Mouse (Mus musculus) liver, embryonic 11.5 days (tissue): ENCODE data around the gene Spi1. TPM values are rescaled to one million over a fixed set of nuclear protein-coding genes. Genes with fewer than 3 reads are reported as not detected.

ENCODE experiments used
- ATAC-seq: fragments of 200-750 bp; cut with Nextera tagmentation; replicated peaks from 2 replicates; pipeline ENCODE4 v1.8.0; 2017; ENCODE audit warnings: moderate number of reproducible peaks, mild to moderate bottlenecking, moderate TSS enrichment, moderate library complexity; ENCODE audit not compliant: low FRiP score
- DNase-seq: peaks from one replicate; pipeline ENCODE4 v3.0.0-alpha.2; 2017; ENCODE audit warnings: low spot score
- H3K27ac ChIP-seq: fragments of 300-500 bp; sonication (generic); 2 replicates; pipeline ENCODE4 v1.5.1; 2014; ENCODE audit warnings: mild to moderate bottlenecking, low read depth, low read length, control low read depth
- H3K27me3 ChIP-seq: fragments of 300-500 bp; sonication (generic); replicated peaks from 2 replicates; pipeline ENCODE4 v1.6.1; 2014; ENCODE audit warnings: low read length, mixed read lengths; ENCODE audit not compliant: control insufficient read depth, insufficient read depth
- H3K36me3 ChIP-seq: fragments of 300-500 bp; sonication (generic); 2 replicates; pipeline ENCODE4 v1.6.1; 2014; ENCODE audit warnings: mild to moderate bottlenecking, low read length, moderate library complexity, mixed read lengths; ENCODE audit not compliant: control insufficient read depth, insufficient read depth
- H3K4me1 ChIP-seq: fragments of 300-500 bp; sonication (generic); replicated peaks from 2 replicates; pipeline ENCODE4 v1.6.1; 2014; ENCODE audit warnings: low read length, mixed read lengths; ENCODE audit not compliant: control insufficient read depth, insufficient read depth
- H3K4me2 ChIP-seq: fragments of 300-500 bp; sonication (generic); 2 replicates; pipeline ENCODE4 v1.6.1; 2014; ENCODE audit warnings: mild to moderate bottlenecking, control low read depth, moderate library complexity
- H3K4me3 ChIP-seq: fragments of 300-500 bp; sonication (generic); 2 replicates; pipeline ENCODE4 v1.5.1; 2014; ENCODE audit warnings: low read depth, low read length, control low read depth
- H3K9ac ChIP-seq: fragments of 300-500 bp; sonication (generic); 2 replicates; pipeline ENCODE4 v1.6.1; 2014; ENCODE audit warnings: low read depth, low read length, control low read depth
- H3K9me3 ChIP-seq: fragments of 300-500 bp; sonication (generic); 2 replicates; pipeline ENCODE4 v1.6.1; 2016; ENCODE audit warnings: low read length, inconsistent platforms, mixed read lengths; ENCODE audit not compliant: control insufficient read depth
- WGBS: fragments of 180-500 bp; shearing (Covaris S2); extraction: QIAGEN DNeasy Blood & Tissue Kit; methylation state at CpG from one replicate; pipeline ENCODE4 v1.1.7; 2014; 5-methylcytosine and 5-hydroxymethylcytosine counted together
- polyA plus RNA-seq: library from polyadenylated mRNA; unstranded; fragments of >200 nt; fragmentation: Nextera tagmentation; extraction: Ambion mirVana; gene quantifications from 2 replicates; pipeline ENCODE4 v1.2.1, GENCODE M21; 2014

Gene Spi1
- polyA plus RNA-seq, 1 experiment from 2014 or later = 22.7 TPM

DNA sequence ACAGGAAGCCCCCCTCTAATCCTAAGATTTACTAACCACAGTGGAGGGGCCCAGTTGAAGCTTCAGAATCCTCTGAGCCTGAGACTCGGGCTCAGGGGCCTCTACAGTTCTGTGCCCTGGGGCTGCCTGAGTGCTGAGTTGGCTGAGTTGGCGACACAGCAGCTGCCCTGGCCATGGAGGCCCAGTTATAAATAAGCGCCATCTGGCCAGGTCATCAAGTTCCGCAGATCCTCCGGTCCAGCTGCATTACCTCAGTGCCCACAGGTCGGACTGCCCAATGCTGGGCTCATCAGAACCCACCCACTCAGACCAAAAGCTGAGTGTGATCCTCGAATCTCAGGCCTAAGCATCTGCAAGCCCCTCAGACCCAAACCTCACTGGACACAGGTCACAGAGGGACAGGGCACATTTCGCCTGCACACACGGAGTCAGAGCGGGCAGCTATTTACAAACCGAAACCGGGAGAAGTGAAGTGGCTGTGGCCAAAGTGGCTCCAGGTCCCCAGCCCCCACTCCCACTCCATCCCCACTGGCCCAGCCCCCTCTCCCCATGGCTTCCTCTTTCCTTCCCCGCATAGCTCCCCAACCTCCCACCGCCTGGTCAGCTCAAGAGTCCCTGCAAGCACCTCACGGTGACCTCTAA lies 2.1 kb downstream of the Spi1 start:
- Histone ChIP-seq H3K27ac (peak overlapping the region; percentile 10; the same call in 1 of the 2 replicates), H3K4me2 (peak overlapping the region; percentile 12), H3K4me3 (no peak overlapping the region), H3K36me3 (no peaks in the 10 kb centered on the region), H3K9me3 (no peaks in the 10 kb centered on the region), H3K27me3 (no peaks in the 10 kb centered on the region), H3K9ac (no peak overlapping the region), H3K4me1 (peaks cover 12% of the 10 kb centered on the region)
- 64% methylated on average over 15 of the region's 15 CpGs for WGBS
- DNase-seq (no peak), ATAC-seq (no peak)

GRCm38 (mm10) chr2:91085494-91086391 lies 3.6 kb downstream of the Spi1 start:
- no peak for ATAC-seq
- H3K9ac ChIP-seq = no peak overlapping the region
- H3K4me1 ChIP-seq = peaks cover 13% of the 10 kb centered on the region
- H3K27me3 ChIP-seq = no peaks in the 10 kb centered on the region
- H3K4me3 ChIP-seq = no peak overlapping the region
- H3K9me3 ChIP-seq = no peaks in the 10 kb centered on the region
- no peak for DNase-seq
- H3K36me3 ChIP-seq = no peaks in the 10 kb centered on the region
- no peak overlapping the region for H3K27ac ChIP-seq
- H3K4me2 ChIP-seq = no peak overlapping the region
- WGBS = 85% methylated on average over 14 of the region's 14 CpGs

DNA sequence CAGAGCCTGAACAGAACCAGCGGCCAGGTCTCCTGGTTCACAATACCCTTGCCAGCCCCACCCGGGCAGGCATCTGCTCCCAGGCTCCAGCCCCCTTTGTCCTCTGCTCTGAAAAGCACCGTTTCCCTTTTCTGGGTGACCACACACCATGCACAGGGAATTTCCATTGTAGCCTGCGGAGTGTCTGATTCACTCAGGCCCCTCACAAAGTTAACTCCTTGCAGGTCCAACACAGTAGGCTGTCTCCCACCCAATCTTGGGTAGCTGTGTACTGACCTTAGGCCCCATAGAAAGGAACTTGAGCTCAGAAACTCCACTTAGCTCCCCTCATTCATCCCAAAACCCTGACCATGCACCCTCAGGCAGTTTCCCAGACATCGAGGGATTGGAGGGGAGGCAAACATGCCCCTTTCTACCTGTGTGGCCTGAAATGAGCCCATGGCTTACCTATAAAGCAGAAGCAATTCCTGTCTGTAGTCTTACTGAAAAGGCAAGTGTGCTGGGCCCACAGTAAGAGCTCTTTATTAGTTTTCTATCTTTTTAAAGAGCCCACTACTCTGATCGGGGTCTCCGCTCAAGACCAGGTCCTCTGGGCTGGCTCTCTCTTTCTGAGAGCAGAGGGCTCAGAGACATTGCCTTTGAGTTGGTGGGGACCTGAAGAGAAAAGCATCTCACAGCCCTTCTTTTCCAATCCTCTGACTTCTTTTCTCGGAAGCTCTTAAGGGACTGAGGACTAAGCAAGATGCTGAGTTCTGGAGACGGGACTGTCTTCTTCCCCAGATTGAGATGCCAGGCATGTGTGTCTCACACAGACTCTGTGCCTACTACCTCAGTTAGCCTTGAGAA lies 4.4 kb downstream of the Spi1 start:
- no peaks in the 10 kb centered on the region for H3K36me3 ChIP-seq
- no peaks in the 10 kb centered on the region for H3K9me3 ChIP-seq
- ATAC-seq (no peak), DNase-seq (no peak)
- WGBS = 74% methylated on average over 9 of the region's 9 CpGs
- no peaks in the 10 kb centered on the region for H3K27me3 ChIP-seq
- peaks cover 13% of the 10 kb centered on the region for H3K4me1 ChIP-seq
- no peak overlapping the region for H3K9ac ChIP-seq
- H3K4me2 ChIP-seq = no peak overlapping the region
- H3K27ac ChIP-seq = no peak overlapping the region
- H3K4me3 ChIP-seq = no peak overlapping the region

DNA sequence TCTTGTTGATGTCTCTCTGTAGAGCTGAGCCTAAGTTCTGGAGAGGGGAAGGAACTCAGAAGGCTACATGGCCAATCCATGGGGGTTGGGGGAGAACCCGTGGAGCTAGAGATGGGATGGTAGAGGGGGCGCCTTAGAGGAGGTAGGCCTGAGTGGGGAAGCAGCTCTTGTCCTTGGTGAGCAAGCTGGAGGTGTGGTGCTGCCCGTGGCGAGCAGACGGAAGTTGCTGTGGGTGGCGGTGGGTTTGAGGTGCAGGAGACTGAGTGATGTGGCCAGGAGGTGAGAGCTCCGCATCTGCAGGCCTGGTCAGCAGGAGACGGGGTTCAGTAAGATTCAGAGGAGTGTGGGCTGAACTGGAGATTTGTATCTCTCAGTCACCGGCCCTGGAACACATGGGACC lies 5.3 kb downstream of the Spi1 start:
- Histone ChIP-seq H3K36me3 (no peaks in the 10 kb centered on the region), H3K9ac (no peak overlapping the region), H3K4me1 (peaks cover 13% of the 10 kb centered on the region), H3K4me3 (no peak overlapping the region), H3K4me2 (no peak overlapping the region), H3K9me3 (no peaks in the 10 kb centered on the region), H3K27ac (no peak overlapping the region), H3K27me3 (no peaks in the 10 kb centered on the region)
- WGBS = 73% methylated on average over 9 of the region's 9 CpGs
- DNase-seq (no peak), ATAC-seq (no peak)

GRCm38 (mm10) chr2:91088987-91089386 lies 6.8 kb downstream of the Spi1 start:
- Histone ChIP-seq H3K9me3 (no peaks in the 10 kb centered on the region), H3K27me3 (no peaks in the 10 kb centered on the region), H3K4me2 (no peak overlapping the region), H3K36me3 (no peaks in the 10 kb centered on the region), H3K4me3 (no peak overlapping the region), H3K9ac (no peak overlapping the region), H3K27ac (peak overlapping the region; percentile 37; the same call in 1 of the 2 replicates), H3K4me1 (peaks cover 7% of the 10 kb centered on the region; the same call in 1 of the 2 replicates)
- no peak for DNase-seq
- 0 out of 2 replicates have a peak, but pooled peaks have one; percentile 62 for ATAC-seq
- WGBS = 54% methylated on average over 9 of the region's 9 CpGs

DNA sequence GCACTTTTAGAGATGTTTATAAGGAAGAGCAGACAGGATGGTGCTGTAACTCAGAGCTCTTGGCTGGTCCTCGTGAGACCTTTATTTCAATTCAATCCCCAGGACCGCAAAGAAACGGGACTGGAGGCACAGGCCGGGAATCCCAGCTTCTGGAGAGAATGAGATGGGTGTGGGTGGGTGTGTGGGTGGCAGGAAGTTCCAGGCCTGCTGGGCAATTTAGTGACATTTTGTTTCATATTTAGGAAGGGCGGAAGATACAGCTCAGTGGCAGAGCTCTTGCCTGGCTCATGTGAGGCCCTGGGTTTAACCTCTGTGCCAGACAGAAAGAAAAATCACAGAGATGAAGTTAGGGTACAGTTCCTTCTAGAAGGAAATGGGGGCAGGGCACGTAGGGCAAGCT lies 8.0 kb downstream of the Spi1 start:
- Histone ChIP-seq H3K27me3 (no peaks in the 10 kb centered on the region), H3K4me1 (peaks cover 7% of the 10 kb centered on the region; the same call in 1 of the 2 replicates), H3K4me2 (no peak overlapping the region), H3K9me3 (no peaks in the 10 kb centered on the region), H3K4me3 (no peak overlapping the region), H3K9ac (no peak overlapping the region), H3K27ac (no peak overlapping the region), H3K36me3 (no peaks in the 10 kb centered on the region)
- WGBS = 75% methylated on average over 6 of the region's 6 CpGs
- DNase-seq = no peak
- no peak for ATAC-seq

DNA sequence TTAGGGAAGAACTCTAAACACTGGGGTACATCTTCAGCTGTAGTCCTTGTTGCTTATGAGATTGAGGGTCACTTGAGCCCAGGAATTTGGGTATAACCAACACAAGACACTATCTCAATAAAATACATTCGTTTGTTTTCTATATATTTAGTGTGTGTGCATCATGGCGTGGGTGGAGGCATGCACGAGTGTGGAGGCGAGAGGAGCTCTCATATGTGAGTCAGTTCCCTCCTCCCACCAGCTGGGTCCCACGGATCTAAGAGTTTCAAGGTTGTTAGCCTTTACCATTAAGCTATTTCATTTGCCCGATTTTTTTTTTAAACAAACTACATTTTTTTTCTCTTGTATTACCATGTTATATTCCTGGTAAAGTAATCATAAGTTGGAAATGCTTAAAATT lies 8.6 kb downstream of the Spi1 start:
- no peaks in the 10 kb centered on the region for H3K36me3 ChIP-seq
- ATAC-seq (no peak), DNase-seq (no peak)
- H3K9me3 ChIP-seq = no peaks in the 10 kb centered on the region
- no peaks in the 10 kb centered on the region for H3K27me3 ChIP-seq
- H3K4me1 ChIP-seq = peaks cover 7% of the 10 kb centered on the region; the same call in 1 of the 2 replicates
- H3K4me3 ChIP-seq = no peak overlapping the region
- H3K4me2 ChIP-seq = no peak overlapping the region
- H3K9ac ChIP-seq = no peak overlapping the region
- no peak overlapping the region for H3K27ac ChIP-seq
- 77% methylated on average over 6 of the region's 6 CpGs for WGBS

DNA sequence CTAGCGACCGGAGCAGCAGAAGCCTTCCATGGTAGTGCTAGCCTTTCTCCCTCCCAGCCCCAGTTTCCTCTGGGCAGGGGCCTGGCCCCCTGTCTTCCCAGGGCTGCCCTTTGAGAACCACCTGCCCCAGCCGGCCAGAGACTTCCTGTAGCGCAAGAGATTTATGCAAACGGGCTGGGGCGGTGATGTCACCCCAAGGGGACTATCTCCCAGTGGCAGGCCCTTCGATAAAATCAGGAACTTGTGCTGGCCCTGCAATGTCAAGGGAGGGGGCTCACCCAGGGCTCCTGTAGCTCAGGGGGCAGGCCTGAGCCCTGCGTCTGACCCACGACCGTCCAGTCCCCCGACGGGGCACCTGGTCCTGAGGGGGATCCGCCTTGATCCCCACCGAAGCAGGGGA lies 14.3 kb downstream of the Spi1 start:
- ATAC-seq (peak; percentile 74), DNase-seq (peak; percentile 68)
- peak overlapping the region; percentile 37 for H3K4me3 ChIP-seq
- H3K36me3 ChIP-seq = no peaks in the 10 kb centered on the region
- peaks cover 16% of the 10 kb centered on the region for H3K4me1 ChIP-seq
- 29% methylated on average over 14 of the region's 14 CpGs for whole genome bisulfite sequencing
- no peaks in the 10 kb centered on the region for H3K9me3 ChIP-seq
- no peak overlapping the region for H3K27ac ChIP-seq
- no peaks in the 10 kb centered on the region for H3K27me3 ChIP-seq
- H3K9ac ChIP-seq = peak overlapping the region; percentile 53
- H3K4me2 ChIP-seq = peak overlapping the region; percentile 52
